Mouse (Mus musculus): Measurements from ENCODE around the gene Ext2.

The Ext2 gene

GRCm38 (mm10) chr2:93615845-93616689 is 206.3 kb downstream of the Ext2 start:
- no peak for DNase-seq

GRCm38 (mm10) chr2:93613020-93613419 is 209.3 kb downstream of the Ext2 start:
- DNase-seq, result no peak
